Mouse (Mus musculus) embryonic facial prominence, embryonic 15.5 days (tissue): Measurements from ENCODE around the gene Tex2. TPM values are rescaled to one million over a fixed set of nuclear protein-coding genes. Genes with fewer than 3 reads are reported as not detected.
"Not testable (repeated sequence)": the region's sequence is repeated elsewhere in the genome, so short reads cannot be mapped to it uniquely, and the experiment has no call there.

Experiments used
- ATAC-seq: fragments of 200-750 bp; cut with Nextera tagmentation; 2 replicates; pipeline ENCODE4 v1.8.0; 2017; ENCODE audit warnings: low read depth, moderate TSS enrichment; ENCODE audit not compliant: insufficient number of reproducible peaks, low FRiP score, low TSS enrichment
- H3K27ac ChIP-seq: fragments of 300-500 bp; sonication (generic); replicated peaks from 2 replicates; pipeline ENCODE4 v1.5.1; 2015; ENCODE audit warnings: mild to moderate bottlenecking, inconsistent platforms
- H3K27me3 ChIP-seq: fragments of 300-500 bp; sonication (generic); 2 replicates; pipeline ENCODE4 v1.6.1; 2015; ENCODE audit warnings: inconsistent platforms
- H3K36me3 ChIP-seq: fragments of 300-500 bp; sonication (generic); 2 replicates; pipeline ENCODE4 v1.6.1; 2015; ENCODE audit warnings: mild to moderate bottlenecking, inconsistent platforms
- H3K4me1 ChIP-seq: fragments of 300-500 bp; sonication (generic); 2 replicates; pipeline ENCODE4 v1.6.1; 2015; ENCODE audit warnings: inconsistent platforms
- H3K4me2 ChIP-seq: fragments of 300-500 bp; sonication (generic); replicated peaks from 2 replicates; pipeline ENCODE4 v1.6.1; 2015; ENCODE audit warnings: mild to moderate bottlenecking, inconsistent platforms
- H3K4me3 ChIP-seq: fragments of 300-500 bp; sonication (generic); replicated peaks from 2 replicates; pipeline ENCODE4 v1.5.1; 2015; ENCODE audit warnings: mild to moderate bottlenecking, inconsistent platforms
- H3K9ac ChIP-seq: fragments of 300-500 bp; sonication (generic); 2 replicates; pipeline ENCODE4 v1.6.1; 2015; ENCODE audit warnings: inconsistent platforms
- H3K9me3 ChIP-seq: fragments of 300-500 bp; sonication (generic); replicated peaks from 2 replicates; pipeline ENCODE4 v1.6.1; 2016; ENCODE audit warnings: inconsistent platforms
- WGBS: fragments of 180-500 bp; shearing (Covaris S2); methylation state at CpG from one replicate; pipeline ENCODE4 v1.1.7; 2015; 5-methylcytosine and 5-hydroxymethylcytosine counted together
- polyA plus RNA-seq: library from polyadenylated mRNA; unstranded; fragments of >200 nt; fragmentation: Nextera tagmentation; extraction: Ambion mirVana; gene quantifications from 2 replicates; pipeline ENCODE4 v1.2.1, GENCODE M21; 2015

Gene Tex2
- polyA plus RNA-seq, 1 experiment from 2014 or later: 11.9 TPM

GRCm38 (mm10) chr11:106639356-106639692 is 26.1 kb upstream of the Tex2 start:
- H3K36me3 ChIP-seq: no peaks in the 10 kb centered on the region
- no peak overlapping the region for H3K27ac ChIP-seq
- peaks cover 13% of the 10 kb centered on the region for H3K4me1 ChIP-seq
- no peak for ATAC-seq
- no peak overlapping the region for H3K4me2 ChIP-seq
- 22% methylated on average over 5 of the region's 5 CpGs for WGBS
- H3K27me3 ChIP-seq: no peaks in the 10 kb centered on the region
- no peak overlapping the region for H3K9ac ChIP-seq
- H3K4me3 ChIP-seq: no peak overlapping the region
- no peaks in the 10 kb centered on the region for H3K9me3 ChIP-seq

- peaks cover 13% of the 10 kb centered on the region for H3K4me1 ChIP-seq
- no peak overlapping the region for H3K9ac ChIP-seq
- H3K27ac ChIP-seq: no peak overlapping the region
- H3K36me3 ChIP-seq: no peaks in the 10 kb centered on the region
- H3K27me3 ChIP-seq: no peaks in the 10 kb centered on the region
- WGBS: 38% methylated on average over 9 of the region's 9 CpGs
- ATAC-seq: no peak
- H3K4me2 ChIP-seq: no peak overlapping the region
- H3K9me3 ChIP-seq: no peaks in the 10 kb centered on the region
- H3K4me3 ChIP-seq: no peak overlapping the region
These were observed 25.5 kb upstream of the Tex2 start for GRCm38 (mm10) chr11:106638551-106639355.

GRCm38 (mm10) chr11:106637754-106638153 is 24.5 kb upstream of the Tex2 start:
- Histone ChIP-seq H3K36me3 (no peaks in the 10 kb centered on the region), H3K9me3 (0 out of 2 replicates have a peak, but pooled peaks cover 1% of the 10 kb centered on the region), H3K9ac (no peak overlapping the region), H3K4me1 (peaks cover 13% of the 10 kb centered on the region), H3K4me2 (no peak overlapping the region), H3K27ac (peak overlapping the region; percentile 44; the same call in 1 of the 2 replicates), H3K4me3 (no peak overlapping the region), H3K27me3 (no peaks in the 10 kb centered on the region)
- ATAC-seq: no peak
- WGBS: 18% methylated on average over 7 of the region's 7 CpGs

- H3K9me3 ChIP-seq: 0 out of 2 replicates have a peak, but pooled peaks cover 7% of the 10 kb centered on the region
- H3K27me3 ChIP-seq: no peaks in the 10 kb centered on the region
- no peak for ATAC-seq
- H3K36me3 ChIP-seq: no peaks in the 10 kb centered on the region
- no peak overlapping the region for H3K9ac ChIP-seq
- H3K27ac ChIP-seq: no peak overlapping the region
- WGBS: 45% methylated on average over 2 of the region's 2 CpGs
- no peak overlapping the region for H3K4me2 ChIP-seq
- peaks cover 13% of the 10 kb centered on the region for H3K4me1 ChIP-seq
- no peak overlapping the region for H3K4me3 ChIP-seq
These were observed 22.7 kb upstream of the Tex2 start for GRCm38 (mm10) chr11:106635946-106636345.

GRCm38 (mm10) chr11:106634175-106634574 is 21.0 kb upstream of the Tex2 start:
- H3K9me3 ChIP-seq, ATAC-seq: not testable (repeated sequence)
- 89% methylated on average over 3 of the region's 3 CpGs for WGBS

GRCm38 (mm10) chr11:106633456-106633855 is 20.2 kb upstream of the Tex2 start:
- Histone ChIP-seq H3K4me1 (no peaks in the 10 kb centered on the region; the same call in 1 of the 2 replicates), H3K4me2 (no peak overlapping the region), H3K27ac (no peak overlapping the region), H3K9me3 (0 out of 2 replicates have a peak, but pooled peaks cover 7% of the 10 kb centered on the region), H3K36me3 (no peaks in the 10 kb centered on the region), H3K9ac (no peak overlapping the region), H3K27me3 (no peaks in the 10 kb centered on the region), H3K4me3 (no peak overlapping the region)
- ATAC-seq: no peak
- 89% methylated on average over 2 of the region's 2 CpGs for WGBS

More at GRCm38 (mm10) chr11:106634175-106634574, 21.0 kb upstream of the Tex2 start:
- H3K4me3 ChIP-seq, H3K27me3 ChIP-seq, H3K27ac ChIP-seq, H3K4me2 ChIP-seq, H3K4me1 ChIP-seq, H3K9ac ChIP-seq, H3K36me3 ChIP-seq: not testable (repeated sequence)

GRCm38 (mm10) chr11:106627692-106628091 is 14.5 kb upstream of the Tex2 start:
- H3K4me3 ChIP-seq: no peak overlapping the region
- 25% methylated on average over 6 of the region's 6 CpGs for WGBS
- no peak for ATAC-seq
- 0 out of 2 replicates have a peak, but pooled peaks cover 5% of the 10 kb centered on the region for H3K9me3 ChIP-seq
- no peak overlapping the region for H3K27ac ChIP-seq
- no peaks in the 10 kb centered on the region for H3K4me1 ChIP-seq
- H3K4me2 ChIP-seq: no peak overlapping the region
- H3K9ac ChIP-seq: no peak overlapping the region
- H3K27me3 ChIP-seq: no peaks in the 10 kb centered on the region
- no peaks in the 10 kb centered on the region for H3K36me3 ChIP-seq

- H3K27ac ChIP-seq: no peak overlapping the region
- H3K4me2 ChIP-seq: no peak overlapping the region
- H3K36me3 ChIP-seq: no peaks in the 10 kb centered on the region
- 59% methylated on average over 3 of the region's 3 CpGs for WGBS
- no peaks in the 10 kb centered on the region for H3K9me3 ChIP-seq
- H3K4me3 ChIP-seq: no peak overlapping the region
- peak; percentile 31; the same call in 1 of the 2 replicates for ATAC-seq
- no peaks in the 10 kb centered on the region for H3K27me3 ChIP-seq
- H3K4me1 ChIP-seq: no peaks in the 10 kb centered on the region
- H3K9ac ChIP-seq: no peak overlapping the region
These were observed 12.4 kb upstream of the Tex2 start for GRCm38 (mm10) chr11:106625577-106625976.

- ATAC-seq: no peak
These were observed 10.4 kb upstream of the Tex2 start for GRCm38 (mm10) chr11:106623629-106624028.

GRCm38 (mm10) chr11:106622056-106622455 is 8.8 kb upstream of the Tex2 start:
- ATAC-seq: no peak
- Histone ChIP-seq H3K9ac (no peak overlapping the region), H3K27ac (no peak overlapping the region), H3K9me3 (no peaks in the 10 kb centered on the region), H3K4me2 (no peak overlapping the region), H3K4me1 (no peaks in the 10 kb centered on the region), H3K4me3 (no peak overlapping the region), H3K36me3 (no peaks in the 10 kb centered on the region), H3K27me3 (no peaks in the 10 kb centered on the region)
- 78% methylated on average over 8 of the region's 8 CpGs for WGBS

More at GRCm38 (mm10) chr11:106623629-106624028, 10.4 kb upstream of the Tex2 start:
- no peak overlapping the region for H3K27ac ChIP-seq
- no peak overlapping the region for H3K4me2 ChIP-seq
- WGBS: 80% methylated on average over 2 of the region's 2 CpGs
- H3K9me3 ChIP-seq: no peaks in the 10 kb centered on the region
- H3K27me3 ChIP-seq: no peaks in the 10 kb centered on the region
- H3K36me3 ChIP-seq: no peaks in the 10 kb centered on the region
- no peak overlapping the region for H3K9ac ChIP-seq
- H3K4me3 ChIP-seq: no peak overlapping the region
- H3K4me1 ChIP-seq: no peaks in the 10 kb centered on the region

GRCm38 (mm10) chr11:106618768-106619167 is 5.5 kb upstream of the Tex2 start:
- not testable (repeated sequence) for H3K4me3 ChIP-seq, H3K27ac ChIP-seq, H3K27me3 ChIP-seq, H3K36me3 ChIP-seq, H3K4me1 ChIP-seq, H3K4me2 ChIP-seq, ATAC-seq, H3K9me3 ChIP-seq, H3K9ac ChIP-seq
- 82% methylated on average over 4 of the region's 4 CpGs for WGBS
